Mouse (Mus musculus): Measurements from ENCODE around the gene Rxfp3. TPM values are rescaled to one million over a fixed set of nuclear protein-coding genes. Genes with fewer than 3 reads are reported as not detected.

The Rxfp3 gene
- 0.13 and 0.16 TPM in 2 replicates for total RNA-seq (2012; rRNA removed)

- in situ Hi-C loops (cut with MboI; ENCODE audit: low sequenced_read_pairs in 2 of 2, unreplicated experiment in 2 of 2): loop anchor here (10.0 to 25.0 kb wide), 2 partner anchors 277 to 350 kb away; partner anchors contain the start of gene Tars (in 1 of the 2)
- no peak for TF ChIP-seq ZNF384 (IDR thresholded peaks at IDR 0.05; ENCODE audit: low read depth, low read length)
- TF ChIP-seq CHD2 (IDR thresholded peaks at IDR 0.05; ENCODE audit: low read depth, low read length): no peak
- TF ChIP-seq MAFK (IDR thresholded peaks at IDR 0.05; ENCODE audit: insufficient read depth, low read depth, low read length): no peak
- TF ChIP-seq ZC3H11A (IDR thresholded peaks at IDR 0.05; ENCODE audit: borderline replicate concordance, low read depth, low read length): no peak
- no peak for TF ChIP-seq HCFC1 (IDR thresholded peaks at IDR 0.05; ENCODE audit: borderline replicate concordance, insufficient read depth, low read length)
- Histone ChIP-seq H3K36me3 (ENCODE audit: control insufficient read depth, insufficient read depth, low read length, poor library complexity, severe bottlenecking) (no peaks in the 10 kb centered on the region), H3K27ac (ENCODE audit: insufficient read depth, low read depth, low read length, poor library complexity, severe bottlenecking) (no peak within 1 kb of the TSS), H3K4me3 (ENCODE audit: insufficient read depth in 1 of 2, low read depth in 1 of 2, low read length in 2 of 2, poor library complexity in 1 of 2, severe bottlenecking in 1 of 2) (peak within 1 kb of the TSS; percentile 39 to 49; a peak in 3 of 4 replicates), H3K9ac (ENCODE audit: insufficient read depth, low read depth, low read length, poor library complexity, severe bottlenecking) (no peak within 1 kb of the TSS), H3K4me1 (ENCODE audit: control insufficient read depth in 2 of 2, insufficient read depth in 2 of 2, low read length in 2 of 2, poor library complexity in 1 of 2) (peaks cover 0 to 13% of the 10 kb centered on the region in 2 experiments; a peak in 1 of 4 replicates), H3K9me3 (ENCODE audit: control insufficient read depth, insufficient read depth, low read depth, low read length) (no peaks in the 10 kb centered on the region)
- DNase-seq (ENCODE audit: low read depth, low spot score): peak; percentile 20
Measured at GRCm38 (mm10) chr15:11037711-11038110, at the start of gene Rxfp3. Rxfp3 (minus strand) TSS chr15:11037991.

GRCm38 (mm10) chr15:11084993-11085365 is 47.2 kb upstream of the Rxfp3 start:
- no peak for DNase-seq (ENCODE audit: low read depth, low spot score)
- Histone ChIP-seq H3K9ac (ENCODE audit: insufficient read depth, low read depth, low read length, poor library complexity, severe bottlenecking) (no peak overlapping the region), H3K4me1 (ENCODE audit: control insufficient read depth in 2 of 2, insufficient read depth in 2 of 2, low read length in 2 of 2, poor library complexity in 1 of 2) (no peaks in the 10 kb centered on the region), H3K9me3 (ENCODE audit: control insufficient read depth, insufficient read depth, low read depth, low read length) (0 out of 2 replicates have a peak, but pooled peaks cover 2% of the 10 kb centered on the region), H3K36me3 (ENCODE audit: control insufficient read depth, insufficient read depth, low read length, poor library complexity, severe bottlenecking) (no peaks in the 10 kb centered on the region), H3K27ac (ENCODE audit: insufficient read depth, low read depth, low read length, poor library complexity, severe bottlenecking) (no peak overlapping the region), H3K4me3 (ENCODE audit: insufficient read depth in 1 of 2, low read depth in 1 of 2, low read length in 2 of 2, poor library complexity in 1 of 2, severe bottlenecking in 1 of 2) (no peak overlapping the region)
- in situ Hi-C loops (cut with MboI; ENCODE audit: low sequenced_read_pairs in 2 of 2, unreplicated experiment in 2 of 2): no loop called here
- no peak for TF ChIP-seq CHD2 (IDR thresholded peaks at IDR 0.05; ENCODE audit: low read depth, low read length)
- no peak for TF ChIP-seq ZC3H11A (IDR thresholded peaks at IDR 0.05; ENCODE audit: borderline replicate concordance, low read depth, low read length)
- TF ChIP-seq ZNF384 (IDR thresholded peaks at IDR 0.05; ENCODE audit: low read depth, low read length): no peak
- TF ChIP-seq HCFC1 (IDR thresholded peaks at IDR 0.05; ENCODE audit: borderline replicate concordance, insufficient read depth, low read length): no peak
- TF ChIP-seq MAFK (IDR thresholded peaks at IDR 0.05; ENCODE audit: insufficient read depth, low read depth, low read length): no peak

GRCm38 (mm10) chr15:11084241-11084992 is 46.6 kb upstream of the Rxfp3 start:
- TF ChIP-seq MAFK (IDR thresholded peaks at IDR 0.05; ENCODE audit: insufficient read depth, low read depth, low read length) (no peak), ZC3H11A (IDR thresholded peaks at IDR 0.05; ENCODE audit: borderline replicate concordance, low read depth, low read length) (no peak), CHD2 (IDR thresholded peaks at IDR 0.05; ENCODE audit: low read depth, low read length) (no peak), ZNF384 (IDR thresholded peaks at IDR 0.05; ENCODE audit: low read depth, low read length) (no peak)
- Histone ChIP-seq H3K9ac (ENCODE audit: insufficient read depth, low read depth, low read length, poor library complexity, severe bottlenecking) (no peak overlapping the region), H3K4me1 (ENCODE audit: control insufficient read depth in 2 of 2, insufficient read depth in 2 of 2, low read length in 2 of 2, poor library complexity in 1 of 2) (no peaks in the 10 kb centered on the region), H3K27ac (ENCODE audit: insufficient read depth, low read depth, low read length, poor library complexity, severe bottlenecking) (no peak overlapping the region), H3K9me3 (ENCODE audit: control insufficient read depth, insufficient read depth, low read depth, low read length) (0 out of 2 replicates have a peak, but pooled peaks cover 2% of the 10 kb centered on the region), H3K4me3 (ENCODE audit: insufficient read depth in 1 of 2, low read depth in 1 of 2, low read length in 2 of 2, poor library complexity in 1 of 2, severe bottlenecking in 1 of 2) (no peak overlapping the region), H3K36me3 (ENCODE audit: control insufficient read depth, insufficient read depth, low read length, poor library complexity, severe bottlenecking) (no peaks in the 10 kb centered on the region)
- in situ Hi-C loops (cut with MboI; ENCODE audit: low sequenced_read_pairs in 2 of 2, unreplicated experiment in 2 of 2): no loop called here
- no peak for DNase-seq (ENCODE audit: low read depth, low spot score)

GRCm38 (mm10) chr15:11083678-11084077 is 45.9 kb upstream of the Rxfp3 start:
- Histone ChIP-seq H3K27ac (ENCODE audit: insufficient read depth, low read depth, low read length, poor library complexity, severe bottlenecking) (no peak overlapping the region), H3K4me1 (ENCODE audit: control insufficient read depth in 2 of 2, insufficient read depth in 2 of 2, low read length in 2 of 2, poor library complexity in 1 of 2) (no peaks in the 10 kb centered on the region), H3K9ac (ENCODE audit: insufficient read depth, low read depth, low read length, poor library complexity, severe bottlenecking) (no peak overlapping the region), H3K4me3 (ENCODE audit: insufficient read depth in 1 of 2, low read depth in 1 of 2, low read length in 2 of 2, poor library complexity in 1 of 2, severe bottlenecking in 1 of 2) (no peak overlapping the region), H3K36me3 (ENCODE audit: control insufficient read depth, insufficient read depth, low read length, poor library complexity, severe bottlenecking) (no peaks in the 10 kb centered on the region), H3K9me3 (ENCODE audit: control insufficient read depth, insufficient read depth, low read depth, low read length) (0 out of 2 replicates have a peak, but pooled peaks cover 2% of the 10 kb centered on the region)
- TF ChIP-seq MAFK (IDR thresholded peaks at IDR 0.05; ENCODE audit: insufficient read depth, low read depth, low read length) (no peak), ZC3H11A (IDR thresholded peaks at IDR 0.05; ENCODE audit: borderline replicate concordance, low read depth, low read length) (no peak), ZNF384 (IDR thresholded peaks at IDR 0.05; ENCODE audit: low read depth, low read length) (no peak), HCFC1 (IDR thresholded peaks at IDR 0.05; ENCODE audit: borderline replicate concordance, insufficient read depth, low read length) (no peak), CHD2 (IDR thresholded peaks at IDR 0.05; ENCODE audit: low read depth, low read length) (no peak)
- in situ Hi-C loops (cut with MboI; ENCODE audit: low sequenced_read_pairs in 2 of 2, unreplicated experiment in 2 of 2): no loop called here
- no peak for DNase-seq (ENCODE audit: low read depth, low spot score)
